Mouse (Mus musculus) CH12.LX (cell line): ENCODE measurements around the gene Nhp2. TPM values are rescaled to one million over a fixed set of nuclear protein-coding genes. Genes with fewer than 3 reads are reported as not detected.
A peak's percentile ranks its signal among the peaks of the same experiment; 100 is the strongest.

ENCODE experiments used
- DNase-seq: peaks from one replicate; pipeline ENCODE4 v3.0.0-alpha.2; 2013; ENCODE audit errors: extremely low read depth
- H3K27ac ChIP-seq: 2 replicates; pipeline ENCODE4 v1.5.1; 2012; ENCODE audit warnings: low read depth, mild to moderate bottlenecking, control low read depth, moderate library complexity; ENCODE audit not compliant: insufficient read depth
- H3K27me3 ChIP-seq: replicated peaks from 2 replicates; pipeline ENCODE3; 2012; ENCODE audit warnings: inconsistent platforms
- H3K36me3 ChIP-seq, 2 experiments: replicated peaks in 1 of 2; 2 replicates each; pipeline versions ENCODE3 to v1.6.1; 2012; ENCODE audit warnings: inconsistent platforms in 1 of 2, low read length in 1 of 2, mild to moderate bottlenecking in 1 of 2, mixed read lengths in 1 of 2, moderate library complexity in 1 of 2; ENCODE audit not compliant: control insufficient read depth in 1 of 2, insufficient read depth in 1 of 2
- H3K4me1 ChIP-seq, 2 experiments: 2 replicates each; pipeline ENCODE4 v1.6.1; 2012; ENCODE audit warnings: inconsistent platforms in 1 of 2, moderate library complexity in 1 of 2; ENCODE audit not compliant: insufficient read depth in 2 of 2, control insufficient read depth in 1 of 2
- H3K4me2 ChIP-seq: 2 replicates; pipeline ENCODE4 v1.6.1; 2012; ENCODE audit warnings: low read depth, mild to moderate bottlenecking, control low read depth; ENCODE audit not compliant: poor library complexity, insufficient read depth, severe bottlenecking
- H3K4me3 ChIP-seq, 3 experiments: fragments of 150-350 bp in 1 of 3; sonication (generic) in 1 of 3; replicated peaks in 1 of 3; 2 replicates each; pipeline versions ENCODE3 to v1.5.1; 2011 to 2012; ENCODE audit warnings: low read depth in 2 of 3, low read length in 2 of 3, mild to moderate bottlenecking in 2 of 3, moderate library complexity in 2 of 3, control low read depth in 1 of 3, improper control_type of control experiment in 1 of 3, inconsistent platforms in 1 of 3, mixed read lengths in 1 of 3; ENCODE audit not compliant: poor library complexity in 1 of 3
- H3K79me2 ChIP-seq: replicated peaks from 2 replicates; pipeline ENCODE4 v1.6.1; 2012; ENCODE audit warnings: mild to moderate bottlenecking, moderate library complexity; ENCODE audit not compliant: control insufficient read depth, poor library complexity, insufficient read depth, severe bottlenecking; ENCODE audit errors: extremely low read depth
- H3K9ac ChIP-seq: 2 replicates; pipeline ENCODE4 v1.6.1; 2012; ENCODE audit warnings: low read depth, mild to moderate bottlenecking, control low read depth, moderate library complexity; ENCODE audit not compliant: insufficient read depth
- H3K9me3 ChIP-seq: replicated peaks from 2 replicates; pipeline ENCODE3; 2012; ENCODE audit warnings: low read length, inconsistent platforms, mixed read lengths
- BHLHE40 ChIP-seq: IDR thresholded peaks from 2 replicates; pipeline ENCODE4 v1.6.1; 2011; ENCODE audit warnings: mild to moderate bottlenecking, low read depth, low read length, improper control_type of control experiment
- CHD1 ChIP-seq: IDR thresholded peaks from 2 replicates; pipeline ENCODE4 v1.6.1; 2012; ENCODE audit warnings: low read depth, low read length, improper control_type of control experiment, inconsistent platforms
- CHD2 ChIP-seq: IDR thresholded peaks from 2 replicates; pipeline ENCODE4 v1.6.1; 2011; ENCODE audit warnings: low read length, improper control_type of control experiment
- CTCF ChIP-seq, 2 experiments: IDR thresholded peaks in 1 of 2; conservative IDR thresholded peaks in 1 of 2; 2 replicates each; pipeline ENCODE4 v1.5.1; 2011 to 2012; ENCODE audit warnings: low read depth in 2 of 2, low read length in 2 of 2, improper control_type of control experiment in 1 of 2, inconsistent platforms in 1 of 2, mild to moderate bottlenecking in 1 of 2, moderate library complexity in 1 of 2
- E2F4 ChIP-seq: IDR thresholded peaks from 2 replicates; pipeline ENCODE4 v1.6.1; 2011; ENCODE audit warnings: low read depth, low read length, improper control_type of control experiment; ENCODE audit not compliant: insufficient replicate concordance
- ELF1 ChIP-seq: IDR thresholded peaks from 2 replicates; pipeline ENCODE4 v1.6.1; 2014; ENCODE audit warnings: low read depth, mild to moderate bottlenecking, inconsistent platforms, low read length, improper control_type of control experiment
- EP300 ChIP-seq: IDR thresholded peaks from 2 replicates; pipeline ENCODE4 v1.6.1; 2011; ENCODE audit warnings: low read length, improper control_type of control experiment
- ETS1 ChIP-seq: conservative IDR thresholded peaks from 2 replicates; pipeline ENCODE4 v1.6.1; 2012; ENCODE audit warnings: low read depth, mild to moderate bottlenecking, inconsistent platforms, low read length, improper control_type of control experiment, moderate library complexity
- GABPA ChIP-seq: IDR thresholded peaks from 2 replicates; pipeline ENCODE4 v1.6.1; 2012; ENCODE audit warnings: low read depth, low read length, improper control_type of control experiment, inconsistent platforms; ENCODE audit not compliant: insufficient replicate concordance
- HCFC1 ChIP-seq: IDR thresholded peaks from 2 replicates; pipeline ENCODE4 v1.6.1; 2012; ENCODE audit warnings: low read depth, mild to moderate bottlenecking, inconsistent platforms, low read length, improper control_type of control experiment
- IRF4 ChIP-seq: IDR thresholded peaks from 2 replicates; pipeline ENCODE4 v1.6.1; 2014; ENCODE audit warnings: low read depth, mild to moderate bottlenecking, inconsistent platforms, low read length, improper control_type of control experiment
- JUN ChIP-seq: IDR thresholded peaks from 2 replicates; pipeline ENCODE4 v1.6.1; 2011; ENCODE audit warnings: low read depth, mild to moderate bottlenecking, low read length, improper control_type of control experiment, moderate library complexity; ENCODE audit not compliant: insufficient read depth
- JUND ChIP-seq: conservative IDR thresholded peaks from 2 replicates; pipeline ENCODE4 v1.6.1; 2011; ENCODE audit warnings: low read depth, low read length, improper control_type of control experiment
- KAT2A ChIP-seq: IDR thresholded peaks from 2 replicates; pipeline ENCODE4 v1.6.1; 2012; ENCODE audit warnings: low read length, improper control_type of control experiment, inconsistent platforms; ENCODE audit not compliant: insufficient replicate concordance
- MAFK ChIP-seq: IDR thresholded peaks from 2 replicates; pipeline ENCODE4 v1.6.1; 2011; ENCODE audit warnings: low read length, improper control_type of control experiment; ENCODE audit not compliant: insufficient replicate concordance
- MAX ChIP-seq: IDR thresholded peaks from 2 replicates; pipeline ENCODE4 v1.6.1; 2011; ENCODE audit warnings: low read length, improper control_type of control experiment
- MAZ ChIP-seq: IDR thresholded peaks from 2 replicates; pipeline ENCODE4 v1.6.1; 2012; ENCODE audit warnings: low read depth, mild to moderate bottlenecking, inconsistent platforms, low read length, improper control_type of control experiment, moderate library complexity
- MEF2A ChIP-seq: IDR thresholded peaks from 2 replicates; pipeline ENCODE4 v1.6.1; 2014; ENCODE audit warnings: low read depth, mild to moderate bottlenecking, inconsistent platforms, low read length, improper control_type of control experiment, borderline replicate concordance
- MXI1 ChIP-seq: IDR thresholded peaks from 2 replicates; pipeline ENCODE4 v1.6.1; 2011; ENCODE audit warnings: mild to moderate bottlenecking, low read depth, low read length, improper control_type of control experiment
- MYC ChIP-seq: IDR thresholded peaks from 2 replicates; pipeline ENCODE4 v1.6.1; 2011; ENCODE audit warnings: low read depth, mild to moderate bottlenecking, improper control_type of control experiment, low read length
- NELFE ChIP-seq: IDR thresholded peaks from 2 replicates; pipeline ENCODE4 v1.6.1; 2011; ENCODE audit warnings: low read depth, low read length, improper control_type of control experiment
- NRF1 ChIP-seq: IDR thresholded peaks from 2 replicates; pipeline ENCODE4 v1.6.1; 2014; ENCODE audit warnings: low read depth, mild to moderate bottlenecking, inconsistent platforms, low read length, improper control_type of control experiment, moderate library complexity
- PAX5 ChIP-seq: IDR thresholded peaks from 2 replicates; pipeline ENCODE4 v1.6.1; 2012; ENCODE audit warnings: low read length, inconsistent platforms, mixed read lengths
- POLR2A ChIP-seq: IDR thresholded peaks from 2 replicates; pipeline ENCODE4 v1.6.1; 2011; ENCODE audit warnings: low read depth, mild to moderate bottlenecking, improper control_type of control experiment, low read length
- POLR2AphosphoS2 ChIP-seq: IDR thresholded peaks from 2 replicates; pipeline ENCODE4 v1.6.1; 2011; ENCODE audit warnings: low read depth, low read length, improper control_type of control experiment
- RAD21 ChIP-seq: IDR thresholded peaks from 2 replicates; pipeline ENCODE4 v1.6.1; 2011; ENCODE audit warnings: low read depth, mild to moderate bottlenecking, low read length, improper control_type of control experiment, moderate library complexity
- RCOR1 ChIP-seq: conservative IDR thresholded peaks from 2 replicates; pipeline ENCODE4 v1.6.1; 2012; ENCODE audit warnings: low read depth, mild to moderate bottlenecking, inconsistent platforms, low read length, improper control_type of control experiment
- SIN3A ChIP-seq: IDR thresholded peaks from 2 replicates; pipeline ENCODE4 v1.6.1; 2012; ENCODE audit warnings: low read length, improper control_type of control experiment, inconsistent platforms
- SMC3 ChIP-seq: IDR thresholded peaks from 2 replicates; pipeline ENCODE4 v1.6.1; 2011; ENCODE audit warnings: low read depth, low read length, improper control_type of control experiment
- TBP ChIP-seq: conservative IDR thresholded peaks from 2 replicates; pipeline ENCODE4 v1.6.1; 2011; ENCODE audit warnings: low read depth, low read length, improper control_type of control experiment
- TCF12 ChIP-seq: IDR thresholded peaks from 2 replicates; pipeline ENCODE4 v1.6.1; 2014; ENCODE audit warnings: low read depth, mild to moderate bottlenecking, inconsistent platforms, low read length, improper control_type of control experiment
- UBTF ChIP-seq: IDR thresholded peaks from 2 replicates; pipeline ENCODE4 v1.6.1; 2012; ENCODE audit warnings: low read depth, mild to moderate bottlenecking, inconsistent platforms, low read length, improper control_type of control experiment, moderate library complexity
- USF1 ChIP-seq: IDR thresholded peaks from 2 replicates; pipeline ENCODE4 v1.6.1; 2014; ENCODE audit warnings: low read depth, mild to moderate bottlenecking, inconsistent platforms, low read length, improper control_type of control experiment
- USF2 ChIP-seq: conservative IDR thresholded peaks from 2 replicates; pipeline ENCODE4 v1.6.1; 2011; ENCODE audit warnings: low read depth, low read length, improper control_type of control experiment
- ZC3H11A ChIP-seq: IDR thresholded peaks from 2 replicates; pipeline ENCODE4 v1.6.1; 2012; ENCODE audit warnings: low read depth, mild to moderate bottlenecking, inconsistent platforms, low read length, improper control_type of control experiment
- ZKSCAN1 ChIP-seq: IDR thresholded peaks from 2 replicates; pipeline ENCODE4 v1.6.1; 2012; ENCODE audit warnings: low read depth, inconsistent platforms, low read length, improper control_type of control experiment, borderline replicate concordance
- ZMIZ1 ChIP-seq: IDR thresholded peaks from 2 replicates; pipeline ENCODE4 v1.6.1; 2012; ENCODE audit warnings: low read depth, mild to moderate bottlenecking, inconsistent platforms, low read length, improper control_type of control experiment
- ZNF384 ChIP-seq: IDR thresholded peaks from 2 replicates; pipeline ENCODE4 v1.6.1; 2012; ENCODE audit warnings: low read depth, low read length, improper control_type of control experiment, inconsistent platforms
- dilution Hi-C: fragments of 300-500 bp; cut with MboI; formaldehyde crosslinking; loops from 2 replicates; pipeline ENCODE4 v1.14.3; 2020; ENCODE audit warnings: low sequenced_read_pairs; ENCODE audit not compliant: extremely low pct_unique_long_range_greater_than_20kb, extremely low pct_ligation_motif_present
- in situ Hi-C: fragments of 300-500 bp; cut with MboI; formaldehyde crosslinking; loops from 3 replicates; pipeline ENCODE4 v1.14.3; 2019; ENCODE audit warnings: low sequenced_read_pairs, low pct_ligation_motif_present, low pct_unique_long_range_greater_than_20kb, mixed read lengths
- polyA plus RNA-seq: library from polyadenylated mRNA; unstranded; fragments of >175 nt; gene quantifications from 2 replicates; pipeline ENCODE4 v1.2.1, GENCODE M21; 2012; ENCODE audit warnings: low read depth; ENCODE audit not compliant: insufficient read length
- total RNA-seq, 2 experiments: library from RNA; depleted of rRNA; stranded (reverse); fragments of 300-350 nt in 1 of 2; fragments of >200 nt in 1 of 2; gene quantifications; 2 replicates each; pipeline ENCODE4 v1.2.3; 2012 to 2014

Gene Nhp2
- total and polyA plus RNA-seq, 3 experiments: 489 to 847 (median 722) TPM

DNA sequence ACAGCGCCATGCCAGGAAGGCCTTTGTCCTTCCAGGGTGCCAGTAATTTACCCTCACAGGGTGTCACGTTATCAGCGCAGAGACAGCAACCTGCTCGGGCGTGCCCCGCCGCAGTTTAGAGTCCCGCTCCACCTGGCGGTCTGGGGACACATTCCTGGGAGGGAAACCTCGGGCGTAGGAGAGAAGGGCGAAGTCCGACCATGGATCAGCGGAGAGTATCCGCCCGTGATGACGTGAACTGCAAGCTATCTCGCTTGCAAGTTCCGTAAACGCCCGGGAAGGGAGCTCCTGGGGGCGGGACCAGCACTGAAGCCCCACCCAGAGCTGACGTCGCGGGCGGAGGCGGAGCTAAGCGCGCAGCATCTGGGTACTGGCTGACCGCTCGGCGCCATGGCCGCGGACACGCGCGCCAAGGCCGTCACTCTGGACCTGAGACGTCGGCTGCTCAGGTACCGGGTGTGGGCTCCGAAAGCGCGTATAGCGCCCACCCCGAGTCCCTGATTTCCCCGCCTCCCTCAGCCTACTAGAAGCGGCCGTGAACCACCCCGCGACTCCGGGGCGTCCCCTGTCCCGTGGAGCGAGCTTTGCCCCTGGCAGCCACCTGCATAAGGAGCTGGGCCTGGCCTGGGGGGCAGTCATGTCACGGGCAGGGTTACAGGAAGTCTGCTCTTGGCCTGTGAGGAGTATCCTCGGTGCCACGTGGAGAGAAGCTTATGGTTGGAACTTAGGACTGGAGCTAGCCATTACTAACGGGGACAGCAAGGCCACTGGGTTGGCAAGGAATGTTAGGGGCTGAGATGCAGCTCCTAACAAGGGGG is 34.9 kb upstream of the Nhp2 start, which contains the start of gene Phykpl:
Gene Phykpl (plus strand): TSS at position 327 of the 818 bp plus-strand sequence.
- H3K9ac ChIP-seq: peak within 1 kb of the TSS; percentile 76
- H3K4me3 ChIP-seq: peak within 1 kb of the TSS; percentile 73 to 85 (median 79)
- TF ChIP-seq NELFE (peak; percentile 98), EP300 (peak; percentile 39; the same call in 1 of the 2 replicates), IRF4 (peak; percentile 53; the same call in 1 of the 2 replicates), CHD1 (peak; percentile 90), ZKSCAN1 (no peak), CTCF (conservative IDR thresholded peaks at IDR 0.05 in 1 of 2, IDR thresholded peaks at IDR 0.05 in 1 of 2; ENCODE audit: low read depth in 2 of 2, low read length in 2 of 2) (peak in 1 of 2 experiments; percentile 35; a peak in 1 of 4 replicates), KAT2A (no peak), MAZ (peak; percentile 68; the same call in 1 of the 2 replicates), GABPA (no peak), USF2 (no peak), TBP (peak; percentile 64), MXI1 (peak; percentile 93), ZNF384 (no peak), SMC3 (no peak), PAX5 (no peak), JUND (no peak), UBTF (peak; percentile 75; the same call in 1 of the 2 replicates), ZMIZ1 (peak; percentile 94), BHLHE40 (peak; percentile 56; the same call in 1 of the 2 replicates), NRF1 (peak; percentile 52), ELF1 (peak; percentile 91), USF1 (no peak), ETS1 (no peak), POLR2A (peak; percentile 98), MYC (peak; percentile 85; the same call in 1 of the 2 replicates), ZC3H11A (no peak), RCOR1 (0 out of 2 replicates have a peak, but pooled peaks have one; percentile 37), MAFK (no peak), JUN (no peak), SIN3A (peak; percentile 83), MAX (peak; percentile 90), HCFC1 (peak; percentile 64), POLR2AphosphoS2 (peak; percentile 80; the same call in 1 of the 2 replicates), TCF12 (peak; percentile 94), CHD2 (peak; percentile 65), E2F4 (peak; percentile 25; the same call in 1 of the 2 replicates), MEF2A (no peak; the same call in 1 of the 2 replicates), RAD21 (no peak)
- peak within 1 kb of the TSS; percentile 25 for H3K27ac ChIP-seq
- in situ Hi-C loops: loop anchor here (5.0 kb wide), 1 partner anchor 42 kb away; no protein-coding TSS in a partner anchor
- no peaks in the 10 kb centered on the region for H3K27me3 ChIP-seq
- DNase-seq: peak; percentile 95
- H3K79me2 ChIP-seq: no peaks in the 10 kb centered on the region
- no peaks in the 10 kb centered on the region for H3K9me3 ChIP-seq
- peaks cover 11 to 43% of the 10 kb centered on the region in 2 experiments for H3K4me1 ChIP-seq
- H3K4me2 ChIP-seq: peak within 1 kb of the TSS; percentile 63
- peaks cover 22 to 40% of the 10 kb centered on the region in 2 experiments for H3K36me3 ChIP-seq
- dilution Hi-C loops: no loop called here
